Mouse (Mus musculus) heart, embryonic 15.5 days (tissue): ENCODE results near the gene Abhd13. TPM values are rescaled to one million over a fixed set of nuclear protein-coding genes. Genes with fewer than 3 reads are reported as not detected.

Experiments
- ATAC-seq: fragments of 200-750 bp; cut with Nextera tagmentation; replicated peaks from 2 replicates; pipeline ENCODE4 v1.8.0; 2017; ENCODE audit warnings: low read depth, moderate TSS enrichment; ENCODE audit not compliant: insufficient number of reproducible peaks, insufficient read depth, low FRiP score
- H3K27ac ChIP-seq: fragments of 300-500 bp; sonication (generic); 2 replicates; pipeline ENCODE4 v1.5.1; 2015; ENCODE audit warnings: mild to moderate bottlenecking, inconsistent platforms
- H3K27me3 ChIP-seq: fragments of 300-500 bp; sonication (generic); 2 replicates; pipeline ENCODE4 v1.6.1; 2015; ENCODE audit warnings: inconsistent platforms
- H3K36me3 ChIP-seq: fragments of 300-500 bp; sonication (generic); 2 replicates; pipeline ENCODE4 v1.6.1; 2015; ENCODE audit warnings: mild to moderate bottlenecking, inconsistent platforms
- H3K4me1 ChIP-seq: fragments of 300-500 bp; sonication (generic); replicated peaks from 2 replicates; pipeline ENCODE4 v1.6.1; 2015; ENCODE audit warnings: inconsistent platforms
- H3K4me2 ChIP-seq: fragments of 300-500 bp; sonication (generic); 2 replicates; pipeline ENCODE4 v1.6.1; 2015; ENCODE audit warnings: inconsistent platforms, mild to moderate bottlenecking, moderate library complexity
- H3K4me3 ChIP-seq: fragments of 300-500 bp; sonication (generic); 2 replicates; pipeline ENCODE4 v1.5.1; 2015; ENCODE audit warnings: mild to moderate bottlenecking, inconsistent platforms
- H3K9ac ChIP-seq: fragments of 300-500 bp; sonication (generic); 2 replicates; pipeline ENCODE4 v1.6.1; 2015; ENCODE audit warnings: mild to moderate bottlenecking, inconsistent platforms
- H3K9me3 ChIP-seq: fragments of 300-500 bp; sonication (generic); replicated peaks from 2 replicates; pipeline ENCODE4 v1.6.1; 2016; ENCODE audit warnings: inconsistent platforms
- WGBS: fragments of 180-500 bp; shearing (Covaris S2); methylation state at CpG from one replicate; pipeline ENCODE4 v1.1.7; 2015; ENCODE audit warnings: mixed read lengths; 5-methylcytosine and 5-hydroxymethylcytosine counted together
- polyA plus RNA-seq: library from polyadenylated mRNA; unstranded; fragments of >200 nt; fragmentation: Nextera tagmentation; extraction: Ambion mirVana; gene quantifications from 2 replicates; pipeline ENCODE4 v1.2.1, GENCODE M21; 2015

The Abhd13 gene
- polyA plus RNA-seq, 1 experiment from 2014 or later = 10.3 TPM

- H3K36me3 ChIP-seq = peaks cover 24% of the 10 kb centered on the region
- H3K27ac ChIP-seq = peak overlapping the region; percentile 87; the same call in 1 of the 2 replicates
- H3K9me3 ChIP-seq = no peaks in the 10 kb centered on the region
- peak; percentile 95 for ATAC-seq
- peak overlapping the region; percentile 77 for H3K9ac ChIP-seq
- H3K4me2 ChIP-seq = peak overlapping the region; percentile 74
- H3K27me3 ChIP-seq = no peaks in the 10 kb centered on the region
- peaks cover 33% of the 10 kb centered on the region for H3K4me1 ChIP-seq
- under 1% methylated on average over 47 of the region's 47 CpGs for WGBS
- peak overlapping the region; percentile 89 for H3K4me3 ChIP-seq
These were observed 1.5 kb upstream of the Abhd13 start for GRCm38 (mm10) chr8:9975898-9976611.

GRCm38 (mm10) chr8:9977016-9977415, 491 bp upstream of the Abhd13 start:
- Histone ChIP-seq H3K27me3 (no peaks in the 10 kb centered on the region), H3K4me2 (peak overlapping the region; percentile 74), H3K36me3 (peaks cover 15% of the 10 kb centered on the region), H3K27ac (peak overlapping the region; percentile 87), H3K9me3 (no peaks in the 10 kb centered on the region), H3K9ac (peak overlapping the region; percentile 92), H3K4me3 (peak overlapping the region; percentile 89), H3K4me1 (peaks cover 33% of the 10 kb centered on the region)
- WGBS = 37% methylated on average over 15 of the region's 15 CpGs
- no peak for ATAC-seq

- no peak overlapping the region; the same call in 1 of the 2 replicates for H3K27ac ChIP-seq
- peaks cover 4% of the 10 kb centered on the region; the same call in 1 of the 2 replicates for H3K36me3 ChIP-seq
- ATAC-seq = no peak
- H3K27me3 ChIP-seq = no peaks in the 10 kb centered on the region
- H3K9ac ChIP-seq = peak overlapping the region; percentile 92
- H3K4me1 ChIP-seq = peaks cover 33% of the 10 kb centered on the region
- 44% methylated on average over 18 of the region's 18 CpGs for WGBS
- peak overlapping the region; percentile 74 for H3K4me2 ChIP-seq
- H3K9me3 ChIP-seq = no peaks in the 10 kb centered on the region
- H3K4me3 ChIP-seq = peak overlapping the region; percentile 89
These were observed 1.1 kb downstream of the Abhd13 start for GRCm38 (mm10) chr8:9978475-9979230.

GRCm38 (mm10) chr8:9979746-9980145, 2.2 kb downstream of the Abhd13 start:
- no peak overlapping the region for H3K4me2 ChIP-seq
- H3K4me1 ChIP-seq = peaks cover 33% of the 10 kb centered on the region
- no peaks in the 10 kb centered on the region for H3K27me3 ChIP-seq
- WGBS = 37% methylated on average over 1 of the region's 1 CpGs
- no peak overlapping the region for H3K27ac ChIP-seq
- H3K9ac ChIP-seq = no peak overlapping the region
- H3K9me3 ChIP-seq = no peaks in the 10 kb centered on the region
- peaks cover 5% of the 10 kb centered on the region; the same call in 1 of the 2 replicates for H3K36me3 ChIP-seq
- no peak overlapping the region for H3K4me3 ChIP-seq
- no peak for ATAC-seq

- no peaks in the 10 kb centered on the region for H3K9me3 ChIP-seq
- no peak for ATAC-seq
These were observed 2.7 kb downstream of the Abhd13 start for GRCm38 (mm10) chr8:9980188-9980587.

GRCm38 (mm10) chr8:10004115-10004514, 26.6 kb downstream of the Abhd13 start:
- peaks cover 9% of the 10 kb centered on the region for H3K4me1 ChIP-seq
- no peak overlapping the region for H3K9ac ChIP-seq
- no peaks in the 10 kb centered on the region for H3K9me3 ChIP-seq
- no peak overlapping the region for H3K4me2 ChIP-seq
- H3K27ac ChIP-seq = no peak overlapping the region
- H3K27me3 ChIP-seq = peaks cover 4% of the 10 kb centered on the region
- H3K36me3 ChIP-seq = no peaks in the 10 kb centered on the region
- ATAC-seq = no peak
- 79% methylated on average over 7 of the region's 7 CpGs for WGBS
- H3K4me3 ChIP-seq = no peak overlapping the region

More at GRCm38 (mm10) chr8:9980188-9980587, 2.7 kb downstream of the Abhd13 start:
- no peak overlapping the region for H3K9ac ChIP-seq
- H3K4me1 ChIP-seq = peaks cover 30% of the 10 kb centered on the region
- no peaks in the 10 kb centered on the region for H3K27me3 ChIP-seq
- H3K27ac ChIP-seq = no peak overlapping the region
- no peak overlapping the region for H3K4me2 ChIP-seq
- no peak overlapping the region for H3K4me3 ChIP-seq
- H3K36me3 ChIP-seq = peaks cover 5% of the 10 kb centered on the region; the same call in 1 of the 2 replicates

- ATAC-seq = no peak
- no peaks in the 10 kb centered on the region for H3K36me3 ChIP-seq
- H3K9me3 ChIP-seq = no peaks in the 10 kb centered on the region
- peak within 1 kb of the TSS; percentile 46 for H3K4me3 ChIP-seq
- H3K4me2 ChIP-seq = peak within 1 kb of the TSS; percentile 82
- H3K27ac ChIP-seq = no peak within 1 kb of the TSS
- H3K9ac ChIP-seq = peak within 1 kb of the TSS; percentile 35; the same call in 1 of the 2 replicates
- WGBS = 55% methylated on average over 16 of the region's 16 CpGs
- H3K4me1 ChIP-seq = peaks cover 9% of the 10 kb centered on the region
- H3K27me3 ChIP-seq = peaks cover 4% of the 10 kb centered on the region
These were observed 28.9 kb downstream of the Abhd13 start, which contains the start of gene Tnfsf13b for GRCm38 (mm10) chr8:10006156-10006985. Gene Tnfsf13b, plus strand, starts transcription at chr8:10006467.

- Histone ChIP-seq H3K4me3 (peak overlapping the region; percentile 46), H3K4me1 (peaks cover 9% of the 10 kb centered on the region), H3K4me2 (peak overlapping the region; percentile 82), H3K9me3 (no peaks in the 10 kb centered on the region), H3K27me3 (peaks cover 4% of the 10 kb centered on the region), H3K9ac (peak overlapping the region; percentile 35; the same call in 1 of the 2 replicates), H3K36me3 (no peaks in the 10 kb centered on the region), H3K27ac (no peak overlapping the region)
- WGBS = 4% methylated on average over 29 of the region's 29 CpGs
- no peak for ATAC-seq
These were observed 29.6 kb downstream of the Abhd13 start for GRCm38 (mm10) chr8:10006986-10007659.

- H3K9me3 ChIP-seq = no peaks in the 10 kb centered on the region
- no peak overlapping the region for H3K27ac ChIP-seq
- H3K4me1 ChIP-seq = peaks cover 9% of the 10 kb centered on the region
- H3K9ac ChIP-seq = 0 out of 2 replicates have a peak overlapping the region, but pooled peaks have one; percentile 35
- peaks cover 4% of the 10 kb centered on the region for H3K27me3 ChIP-seq
- 35% methylated on average over 6 of the region's 6 CpGs for WGBS
- no peak for ATAC-seq
- H3K36me3 ChIP-seq = no peaks in the 10 kb centered on the region
- H3K4me2 ChIP-seq = peak overlapping the region; percentile 82
- H3K4me3 ChIP-seq = peak overlapping the region; percentile 46
These were observed 30.1 kb downstream of the Abhd13 start for GRCm38 (mm10) chr8:10007660-10008028.

- H3K9me3 ChIP-seq = no peaks in the 10 kb centered on the region
- H3K36me3 ChIP-seq = no peaks in the 10 kb centered on the region
- H3K9ac ChIP-seq = no peak overlapping the region
- H3K27ac ChIP-seq = no peak overlapping the region
- H3K4me3 ChIP-seq = no peak overlapping the region
- 56% methylated on average over 1 of the region's 1 CpGs for WGBS
- no peak for ATAC-seq
- no peaks in the 10 kb centered on the region for H3K27me3 ChIP-seq
- no peaks in the 10 kb centered on the region for H3K4me1 ChIP-seq
- no peak overlapping the region for H3K4me2 ChIP-seq
These were observed 38.7 kb downstream of the Abhd13 start for GRCm38 (mm10) chr8:10016252-10016651.
